Mouse (Mus musculus) retina, postnatal 1 day (tissue): ENCODE data around the gene Tor3a.

Experiments used
- DNase-seq: peaks from one replicate; pipeline ENCODE4 v3.0.0-alpha.2; 2012

Gene Tor3a

DNA sequence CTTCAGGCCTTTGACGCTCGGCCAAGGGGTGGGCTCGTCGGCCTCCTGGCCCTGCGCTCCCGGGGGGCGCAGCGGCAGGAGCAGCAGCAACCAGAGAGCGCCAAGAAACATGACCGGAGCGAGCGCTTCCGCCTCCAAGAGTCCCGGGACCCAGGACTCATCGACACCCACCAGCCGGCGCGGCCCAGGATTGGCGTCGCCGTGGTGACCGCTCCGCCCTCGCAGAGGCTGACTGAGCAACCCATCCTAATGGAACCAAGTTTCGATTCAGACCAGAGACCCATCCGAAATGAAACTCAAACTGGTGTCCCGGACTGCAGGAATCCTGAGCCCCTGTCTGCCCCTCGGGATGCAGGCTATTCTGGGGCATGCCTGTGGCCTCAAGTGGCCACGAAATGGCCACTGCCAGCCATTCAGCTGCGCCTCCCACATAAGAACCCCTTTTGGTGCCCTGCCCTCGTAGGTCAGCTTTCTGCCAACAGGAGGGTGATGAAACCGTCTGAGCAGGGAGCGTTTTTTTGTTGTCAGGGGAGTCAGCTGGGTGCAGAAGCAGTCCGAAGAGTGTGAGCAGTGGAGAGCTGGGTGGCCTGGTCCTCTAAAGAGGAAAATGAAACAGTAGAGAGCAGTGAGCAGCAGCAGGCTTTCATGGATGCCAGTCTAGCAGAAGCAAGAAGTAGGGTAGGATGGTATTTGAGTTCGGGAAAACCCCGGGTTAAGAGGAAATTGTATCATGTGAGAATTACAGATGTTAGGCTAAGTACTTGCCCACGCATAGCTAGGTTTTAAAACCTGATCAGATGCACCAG is at the start of gene Tor3a:
TSS of gene Tor3a (minus strand) at position 162 of the 806 bp plus-strand sequence.
- DNase-seq = peak; percentile 77

- peak; percentile 34 for DNase-seq
Observed at GRCm38 (mm10) chr1:156722089-156722488, 47.9 kb upstream of the Tor3a start.

DNA sequence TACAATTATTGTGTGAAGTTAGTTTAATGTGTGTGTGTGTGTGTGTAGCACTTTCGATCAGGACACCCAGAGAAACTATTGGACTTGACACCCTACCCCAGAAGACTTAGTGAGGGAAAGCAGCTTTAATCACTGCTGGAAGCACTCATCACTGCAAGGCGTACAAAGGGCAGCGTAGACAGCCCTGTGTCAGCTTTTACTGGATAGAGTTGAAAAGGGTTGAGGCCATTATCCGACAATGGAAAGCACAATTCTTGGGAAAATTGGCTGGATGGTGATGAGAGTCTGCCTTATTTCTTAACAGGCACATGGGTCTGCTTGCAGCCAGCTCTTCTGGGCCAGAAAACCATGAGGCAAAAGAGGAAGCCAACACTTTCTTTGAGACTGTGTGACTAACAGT is 45.9 kb upstream of the Tor3a start:
- no peak for DNase-seq

GRCm38 (mm10) chr1:156718950-156719805 is 45.0 kb upstream of the Tor3a start, which contains the start of gene Fam20b:
Gene Fam20b, minus strand, starts transcription at chr1:156719086.
- DNase-seq = peak; percentile 97

DNA sequence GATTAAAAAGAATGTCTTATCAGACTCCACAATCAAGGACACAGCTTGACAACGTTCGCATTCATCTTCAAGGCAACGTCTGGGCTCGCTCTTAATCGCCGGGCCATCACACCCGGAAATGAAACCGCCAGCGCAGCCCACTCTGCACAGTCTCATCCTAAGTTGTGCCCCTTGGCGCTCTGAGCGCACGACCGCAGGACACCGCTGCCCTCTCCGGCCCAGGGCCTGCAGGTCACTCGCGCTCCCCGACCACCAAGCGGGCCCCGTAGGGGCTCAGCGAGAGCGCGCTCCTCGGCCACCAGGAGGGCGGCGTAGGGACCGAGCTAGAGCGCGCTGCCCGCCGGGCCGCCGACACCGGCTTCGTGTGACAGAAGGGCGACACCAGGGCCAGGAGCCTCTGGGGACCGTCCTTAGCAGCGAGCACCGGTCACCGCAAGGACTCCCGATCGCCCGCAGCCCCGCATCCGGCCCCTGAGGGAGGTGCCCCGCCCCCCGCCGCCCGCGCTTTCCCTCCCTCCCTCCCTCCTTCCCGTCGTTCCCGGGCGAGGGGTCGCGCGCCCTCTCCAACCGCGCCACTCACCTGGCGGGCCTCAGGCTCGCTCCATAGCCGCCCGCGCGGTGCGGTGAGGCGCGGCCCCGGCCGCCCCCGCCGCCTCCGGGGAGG is 44.3 kb upstream of the Tor3a start:
- DNase-seq = peak; percentile 88

DNA sequence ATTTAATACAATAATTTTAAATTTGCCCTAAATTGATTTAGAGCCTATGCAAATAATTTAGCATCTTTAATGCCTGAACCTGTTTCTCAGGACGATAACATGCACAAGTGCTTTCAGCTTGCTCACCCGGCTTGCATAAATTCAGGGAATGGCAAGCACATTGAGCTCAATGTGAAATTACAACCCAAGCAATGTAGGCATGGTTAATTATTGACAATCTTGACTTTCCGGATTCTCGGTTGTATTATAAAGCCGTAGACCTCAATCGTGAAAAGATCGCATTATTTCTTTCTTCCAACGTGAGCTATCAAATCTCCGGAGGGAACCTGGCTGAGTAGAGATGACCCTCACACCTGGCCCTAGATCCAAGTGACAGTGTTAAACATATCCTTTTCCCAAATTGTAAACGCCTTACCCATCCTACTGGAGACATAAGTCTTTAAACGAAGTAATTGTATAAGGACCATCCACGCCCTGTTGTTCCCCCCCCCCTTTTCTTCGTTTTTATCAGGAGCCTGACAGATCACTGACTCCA is 43.7 kb upstream of the Tor3a start:
- no peak for DNase-seq

GRCm38 (mm10) chr1:156716681-156717080 is 42.5 kb upstream of the Tor3a start:
- no peak for DNase-seq

- no peak for DNase-seq
Observed at GRCm38 (mm10) chr1:156710472-156711098, 36.4 kb upstream of the Tor3a start.

DNA sequence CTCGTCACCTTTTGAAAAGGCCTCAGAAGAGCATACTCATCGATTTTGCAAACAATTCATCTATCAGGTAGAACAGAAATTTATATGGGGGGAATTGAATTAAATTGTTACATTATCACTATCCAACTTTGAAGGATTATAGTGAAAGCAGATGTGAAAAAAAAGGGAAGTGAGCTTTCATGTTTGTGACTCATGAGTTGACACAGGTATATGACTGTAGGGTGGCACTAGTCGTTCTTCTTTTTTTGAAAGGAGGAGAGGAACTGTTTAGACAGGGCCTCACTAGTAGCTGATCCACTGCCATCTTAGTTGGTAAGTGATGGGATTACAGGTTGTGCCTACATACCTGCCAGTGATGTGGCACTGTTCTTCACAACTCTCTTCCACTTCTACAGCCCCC is 34.5 kb upstream of the Tor3a start:
- no peak for DNase-seq

GRCm38 (mm10) chr1:156705696-156706285 is 31.6 kb upstream of the Tor3a start:
- no peak for DNase-seq

DNA sequence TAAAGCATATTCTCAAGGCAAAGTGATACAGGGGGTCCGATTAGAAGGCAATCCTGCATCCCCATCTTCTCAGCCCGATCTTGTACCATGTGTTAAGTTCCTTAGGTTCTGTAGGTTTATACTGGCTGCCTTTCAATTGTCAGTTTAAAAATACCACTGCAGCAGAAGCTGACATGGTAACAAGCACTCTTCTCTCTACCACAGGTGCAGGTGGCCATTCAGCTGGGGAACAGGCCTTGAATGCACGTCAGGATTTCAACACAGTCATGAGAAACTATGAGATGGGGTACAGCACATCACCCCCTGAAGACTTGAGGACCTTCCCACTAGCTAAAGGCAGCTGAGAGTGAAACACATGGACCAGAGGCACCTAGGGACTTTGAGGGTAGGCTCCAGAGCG is 29.3 kb upstream of the Tor3a start:
- DNase-seq = no peak

DNA sequence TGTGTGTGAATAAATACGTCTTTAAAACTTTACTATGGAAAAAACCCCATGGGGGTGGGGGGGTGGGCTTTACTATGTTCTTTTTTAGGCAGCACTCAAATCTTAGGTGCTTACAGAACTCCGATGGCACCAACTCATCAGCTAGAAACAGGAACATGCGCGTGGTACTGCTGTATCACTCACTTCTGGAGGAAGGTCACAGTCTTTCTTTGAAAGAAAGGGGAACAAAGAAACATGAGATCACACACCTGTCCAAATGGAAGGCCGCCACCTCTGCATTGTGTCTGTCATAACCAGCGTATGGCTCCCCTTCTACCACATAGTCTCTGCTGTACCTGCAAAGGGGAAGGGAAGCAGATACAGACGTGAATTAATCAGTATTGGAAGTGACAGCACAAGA is 28.0 kb upstream of the Tor3a start:
- DNase-seq = no peak

DNA sequence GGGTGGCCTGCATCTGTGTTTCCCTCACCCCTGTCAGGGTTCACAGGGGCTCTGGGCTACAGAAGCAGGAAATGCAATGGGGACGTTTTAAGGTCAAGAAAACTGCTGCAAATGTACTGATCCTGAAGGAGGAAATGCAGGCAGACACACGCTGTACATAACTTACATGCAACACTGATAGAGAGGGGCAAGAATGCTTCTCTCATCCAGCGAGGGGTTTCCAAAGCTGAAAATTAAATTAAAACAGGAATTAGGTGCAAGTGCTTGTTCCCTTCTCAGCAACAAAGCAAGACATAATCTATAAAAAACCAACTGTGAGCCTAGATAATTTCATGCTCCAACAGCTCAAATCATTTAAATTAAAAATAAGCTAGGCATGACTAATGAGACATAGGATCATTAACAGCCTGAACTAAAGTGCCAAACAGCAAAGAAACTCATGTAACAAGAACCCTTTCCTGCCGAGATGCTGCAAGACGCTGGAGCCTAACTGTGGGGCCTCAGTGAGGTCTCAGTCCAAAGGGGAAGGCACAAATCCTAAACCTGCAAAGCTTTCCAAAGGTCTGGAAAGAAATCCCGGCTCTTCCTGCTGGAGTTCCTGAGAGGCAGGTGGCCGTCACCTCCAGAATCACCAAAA is 12.0 kb upstream of the Tor3a start:
- DNase-seq = no peak

DNA sequence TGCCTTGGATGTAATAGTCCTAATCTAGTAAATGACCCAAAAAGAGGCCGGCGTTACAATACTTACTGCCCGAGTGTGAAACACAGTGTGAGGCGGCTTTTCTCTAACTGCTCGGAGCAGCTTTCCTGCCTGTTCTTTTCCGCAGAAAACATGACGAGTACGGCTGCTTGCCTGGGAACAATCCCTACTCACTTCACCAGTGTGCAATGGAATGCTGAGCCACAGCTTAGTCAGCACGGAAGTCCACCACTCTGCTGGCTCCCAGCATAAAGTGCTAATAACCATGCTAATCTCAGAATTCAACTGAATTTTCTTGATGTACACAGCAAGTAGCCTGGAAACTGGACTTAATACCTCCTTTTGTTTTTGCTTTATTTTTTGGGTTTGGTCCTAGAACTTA is 5.4 kb upstream of the Tor3a start:
- DNase-seq = no peak

- no peak for DNase-seq
Observed at GRCm38 (mm10) chr1:156677230-156677629, 3.1 kb upstream of the Tor3a start.

DNA sequence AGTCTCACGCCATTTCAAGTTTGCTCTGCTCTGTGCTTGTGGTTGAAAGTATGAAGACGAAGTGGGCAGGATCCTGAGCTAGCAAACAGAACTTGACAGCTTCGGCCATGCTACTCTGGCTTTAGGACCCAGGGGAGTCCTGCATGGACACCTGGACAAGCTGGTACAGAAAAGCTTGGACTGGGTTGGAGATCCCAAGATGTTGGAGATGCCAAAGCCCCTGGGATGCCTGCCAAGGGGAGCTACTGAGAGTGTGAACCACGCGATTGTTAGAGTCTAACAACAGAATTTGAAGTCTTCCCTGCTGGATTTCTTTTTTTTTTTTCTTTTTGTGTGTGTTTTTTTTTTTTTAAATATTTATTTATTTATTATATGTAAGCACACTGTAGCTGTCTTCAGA is 2.4 kb upstream of the Tor3a start:
- DNase-seq = no peak

DNA sequence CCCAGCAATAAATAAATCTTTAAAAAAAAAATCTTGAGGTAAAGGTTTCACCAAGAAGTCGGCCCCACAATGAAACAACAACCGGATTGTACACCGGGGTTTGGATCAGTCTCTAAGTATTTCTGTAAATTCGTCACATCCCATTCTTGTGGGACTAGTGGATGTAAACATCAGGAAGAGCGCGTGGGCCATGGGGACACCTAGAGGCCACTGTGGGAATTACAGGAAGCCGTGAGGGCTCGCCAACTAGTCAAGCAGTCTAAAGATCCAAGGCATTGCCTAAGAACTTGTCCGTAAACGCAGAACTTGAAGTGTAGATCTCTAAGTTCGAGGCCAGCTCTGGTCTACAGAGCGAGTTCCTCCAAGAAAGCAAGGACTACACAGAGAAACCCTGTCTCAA is 2.0 kb upstream of the Tor3a start:
- peak; percentile 76 for DNase-seq

DNA sequence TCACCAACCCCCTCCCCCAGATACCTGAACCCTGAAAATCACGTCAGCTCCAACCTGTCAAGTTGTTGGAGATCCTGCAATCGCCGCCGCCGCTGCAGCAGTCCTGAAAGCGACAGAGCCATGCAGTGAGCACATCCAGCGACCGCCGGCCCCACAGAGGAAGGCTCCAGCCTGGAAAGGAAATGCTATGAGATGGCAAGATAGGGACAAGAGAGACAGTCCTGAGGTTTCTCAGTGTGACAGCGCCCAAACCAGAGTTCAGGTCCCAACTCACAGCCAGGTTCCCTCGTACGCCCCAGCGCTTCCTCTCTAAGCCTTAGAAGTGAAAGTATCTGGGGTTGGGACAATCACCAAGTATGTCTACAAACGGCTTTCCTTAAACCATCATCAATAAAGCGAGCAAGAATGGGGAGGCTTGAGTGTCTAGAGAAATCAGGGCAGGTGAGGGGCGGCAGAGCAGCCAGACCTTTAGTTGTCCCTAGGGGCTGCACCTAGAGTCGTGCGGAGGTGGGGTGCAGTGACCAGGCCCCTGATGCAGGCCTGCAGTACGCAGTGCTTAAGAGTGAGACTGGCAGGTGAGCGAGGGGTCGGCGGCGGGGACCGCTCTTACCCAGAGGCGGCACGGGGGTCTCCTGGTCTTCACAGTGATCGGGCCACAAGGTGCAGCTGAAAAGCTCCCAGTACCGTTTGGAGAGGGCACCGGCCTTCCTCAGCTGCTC is 521 bp downstream of the Tor3a start:
- peak; percentile 48 for DNase-seq

GRCm38 (mm10) chr1:156672720-156673475 is 1.3 kb downstream of the Tor3a start:
- peak; percentile 42 for DNase-seq

DNA sequence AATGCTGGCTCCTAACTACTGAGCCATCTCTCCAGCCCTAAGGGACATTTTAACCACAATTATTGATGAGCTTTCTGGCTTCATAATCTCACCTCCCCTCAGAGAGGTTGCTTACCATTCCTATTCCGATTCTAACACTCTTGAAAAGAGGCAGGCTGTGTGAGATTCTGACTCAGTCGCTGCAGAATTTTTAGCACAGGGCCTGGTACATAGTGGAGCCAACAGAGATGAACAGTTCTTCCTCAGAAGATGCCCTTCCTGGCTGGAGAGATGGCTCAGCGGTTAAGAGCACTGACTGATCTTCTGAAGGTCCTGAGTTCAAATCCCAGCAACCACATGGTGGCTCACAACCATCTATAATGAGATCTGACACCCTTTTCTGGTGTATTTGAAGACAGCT is 2.2 kb downstream of the Tor3a start:
- no peak for DNase-seq
